Mouse (Mus musculus) bone marrow macrophage, adult 2 months (primary cell): ENCODE measurements around the gene Taf10.

Source experiments
- CTCF ChIP-seq: IDR thresholded peaks from 2 replicates; pipeline ENCODE4 v1.5.1; 2012; ENCODE audit warnings: low read depth, mild to moderate bottlenecking, low read length, moderate library complexity
- POLR2A ChIP-seq: IDR thresholded peaks from 2 replicates; pipeline ENCODE4 v1.6.1; 2012; ENCODE audit warnings: mild to moderate bottlenecking, low read depth, low read length, borderline replicate concordance

DNA sequence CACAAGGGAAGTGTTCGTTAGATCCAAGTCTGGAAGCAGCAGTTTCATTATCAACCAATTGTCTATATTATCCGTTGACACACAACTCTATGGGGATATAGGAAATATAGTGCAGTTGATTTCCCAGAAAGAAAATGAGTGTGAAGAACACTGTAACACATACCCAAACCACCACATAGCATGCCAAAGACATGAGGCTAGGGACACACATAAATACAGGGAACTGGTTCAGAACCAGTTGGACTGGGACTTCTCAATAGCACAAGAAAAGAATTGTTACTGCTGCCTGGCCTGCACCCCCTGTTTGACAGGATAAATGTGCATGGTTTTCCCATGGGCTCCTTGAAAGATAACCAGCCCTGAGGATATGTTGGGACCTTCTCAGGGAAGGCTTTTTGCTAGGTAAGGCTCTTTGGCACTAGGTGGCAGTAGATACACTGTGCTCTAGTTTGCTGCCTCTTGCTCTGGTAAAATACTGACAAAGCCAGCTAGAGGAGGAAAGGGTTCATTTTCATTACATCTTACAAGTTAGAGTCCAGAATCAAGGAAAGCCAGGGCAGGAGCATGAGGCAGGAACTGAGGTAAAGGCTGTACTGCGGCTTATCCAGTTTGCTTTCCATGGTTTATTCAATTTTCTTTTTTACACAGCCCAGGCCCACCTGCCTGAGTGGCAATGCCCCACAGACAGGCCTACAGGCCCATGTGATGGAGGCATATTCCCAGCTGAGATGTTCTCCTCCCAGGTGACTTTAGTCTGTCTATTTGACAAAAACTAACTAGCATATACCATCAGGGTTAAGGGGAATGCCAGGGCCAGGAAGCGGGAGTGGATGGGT lies 17.8 kb downstream of the Taf10 start:
- no peak for TF ChIP-seq CTCF
- no peak for TF ChIP-seq POLR2A
